Mouse (Mus musculus) embryonic facial prominence, embryonic 13.5 days (tissue): ENCODE measurements at regions not wholly inside any gene's neighbourhood (a gene's known extent, or its start where the extent isn't known, plus 50 kb on each side); places are given as distances from the start of the nearest gene placed in this dataset.
"Not testable (repeated sequence)": the region's sequence is repeated elsewhere in the genome, so short reads cannot be mapped to it uniquely, and the experiment has no call there.

Experiments used
- ATAC-seq: fragments of 200-750 bp; cut with Nextera tagmentation; 2 replicates; pipeline ENCODE4 v1.8.0; 2017; ENCODE audit warnings: low read depth; ENCODE audit not compliant: insufficient number of reproducible peaks, insufficient read depth, low FRiP score, low TSS enrichment
- H3K27ac ChIP-seq: fragments of 300-500 bp; sonication (generic); 2 replicates; pipeline ENCODE4 v1.5.1; 2015; ENCODE audit warnings: moderate library complexity, mild to moderate bottlenecking, inconsistent platforms
- H3K27me3 ChIP-seq: fragments of 300-500 bp; sonication (generic); 2 replicates; pipeline ENCODE4 v1.6.1; 2015; ENCODE audit warnings: mild to moderate bottlenecking, inconsistent platforms
- H3K36me3 ChIP-seq: fragments of 300-500 bp; sonication (generic); 2 replicates; pipeline ENCODE4 v1.6.1; 2015; ENCODE audit warnings: mild to moderate bottlenecking, inconsistent platforms
- H3K4me1 ChIP-seq: fragments of 300-500 bp; sonication (generic); 2 replicates; pipeline ENCODE4 v1.6.1; 2015; ENCODE audit warnings: inconsistent platforms
- H3K4me2 ChIP-seq: fragments of 300-500 bp; sonication (generic); 2 replicates; pipeline ENCODE4 v1.6.1; 2015; ENCODE audit warnings: moderate library complexity, mild to moderate bottlenecking, inconsistent platforms
- H3K4me3 ChIP-seq: fragments of 300-500 bp; sonication (generic); 2 replicates; pipeline ENCODE4 v1.5.1; 2015; ENCODE audit warnings: mild to moderate bottlenecking, inconsistent platforms
- H3K9ac ChIP-seq: fragments of 300-500 bp; sonication (generic); 2 replicates; pipeline ENCODE4 v1.6.1; 2015; ENCODE audit warnings: mild to moderate bottlenecking, inconsistent platforms
- H3K9me3 ChIP-seq: fragments of 300-500 bp; sonication (generic); 2 replicates; pipeline ENCODE4 v1.6.1; 2016; ENCODE audit warnings: inconsistent platforms
- WGBS: fragments of 180-500 bp; shearing (Covaris S2); methylation state at CpG from one replicate; pipeline ENCODE4 v1.1.7; 2015; ENCODE audit warnings: mixed read lengths; 5-methylcytosine and 5-hydroxymethylcytosine counted together

GRCm38 (mm10) chr3:39830488-39831056 lies 700.5 kb upstream of the Intu start:
- Histone ChIP-seq H3K4me1 (no peaks in the 10 kb centered on the region; the same call in 1 of the 2 replicates), H3K4me2 (no peak overlapping the region), H3K36me3 (no peaks in the 10 kb centered on the region), H3K4me3 (no peak overlapping the region), H3K27me3 (0 out of 2 replicates have a peak, but pooled peaks cover 2% of the 10 kb centered on the region), H3K27ac (no peak overlapping the region), H3K9ac (no peak overlapping the region), H3K9me3 (no peaks in the 10 kb centered on the region)
- 86% methylated on average over 8 of the region's 8 CpGs for WGBS
- ATAC-seq, result no peak

GRCm38 (mm10) chr3:39838377-39839145 lies 692.5 kb upstream of the Intu start:
- ATAC-seq, result no peak
- H3K36me3 ChIP-seq, result no peaks in the 10 kb centered on the region
- WGBS, result 51% methylated on average over 6 of the region's 6 CpGs

GRCm38 (mm10) chr3:39840946-39841345 lies 690.1 kb upstream of the Intu start:
- Histone ChIP-seq H3K27me3 (no peaks in the 10 kb centered on the region), H3K4me3 (no peak overlapping the region), H3K27ac (no peak overlapping the region), H3K4me2 (no peak overlapping the region), H3K36me3 (no peaks in the 10 kb centered on the region), H3K9ac (no peak overlapping the region), H3K9me3 (no peaks in the 10 kb centered on the region), H3K4me1 (peaks cover 7% of the 10 kb centered on the region; the same call in 1 of the 2 replicates)
- WGBS, result 83% methylated on average over 5 of the region's 5 CpGs
- no peak for ATAC-seq

More at GRCm38 (mm10) chr3:39838377-39839145, 692.5 kb upstream of the Intu start:
- Histone ChIP-seq H3K4me2 (no peak overlapping the region), H3K27ac (0 out of 2 replicates have a peak overlapping the region, but pooled peaks have one; percentile 11), H3K27me3 (no peaks in the 10 kb centered on the region), H3K9me3 (no peaks in the 10 kb centered on the region), H3K4me1 (peaks cover 7% of the 10 kb centered on the region), H3K9ac (no peak overlapping the region), H3K4me3 (no peak overlapping the region)

- H3K36me3 ChIP-seq, result no peaks in the 10 kb centered on the region
- H3K9ac ChIP-seq, result no peak overlapping the region
- no peaks in the 10 kb centered on the region for H3K4me1 ChIP-seq
- no peak overlapping the region for H3K4me2 ChIP-seq
- no peak overlapping the region for H3K27ac ChIP-seq
- H3K9me3 ChIP-seq, result no peaks in the 10 kb centered on the region
- no peaks in the 10 kb centered on the region for H3K27me3 ChIP-seq
- ATAC-seq, result no peak
- WGBS, result 85% methylated on average over 2 of the region's 2 CpGs
- no peak overlapping the region for H3K4me3 ChIP-seq
These were observed 686.0 kb upstream of the Intu start for GRCm38 (mm10) chr3:39845123-39845522.

- no peak for ATAC-seq
- no peaks in the 10 kb centered on the region for H3K36me3 ChIP-seq
- H3K4me2 ChIP-seq, result no peak overlapping the region
- H3K4me3 ChIP-seq, result no peak overlapping the region
- no peak overlapping the region for H3K27ac ChIP-seq
- whole genome bisulfite sequencing, result 71% methylated on average over 6 of the region's 6 CpGs
- no peaks in the 10 kb centered on the region for H3K4me1 ChIP-seq
- H3K9ac ChIP-seq, result no peak overlapping the region
- no peaks in the 10 kb centered on the region for H3K27me3 ChIP-seq
- no peaks in the 10 kb centered on the region for H3K9me3 ChIP-seq
These were observed 682.3 kb upstream of the Intu start for GRCm38 (mm10) chr3:39848829-39849228.

GRCm38 (mm10) chr3:39857214-39857839 lies 673.8 kb upstream of the Intu start:
- Histone ChIP-seq H3K4me2 (no peak overlapping the region), H3K9me3 (no peaks in the 10 kb centered on the region), H3K36me3 (no peaks in the 10 kb centered on the region), H3K4me3 (no peak overlapping the region), H3K27ac (no peak overlapping the region), H3K9ac (no peak overlapping the region), H3K4me1 (no peaks in the 10 kb centered on the region), H3K27me3 (no peaks in the 10 kb centered on the region)
- ATAC-seq, result no peak
- 91% methylated on average over 9 of the region's 9 CpGs for WGBS

GRCm38 (mm10) chr3:39876046-39876445 lies 655.0 kb upstream of the Intu start:
- H3K9ac ChIP-seq, H3K4me2 ChIP-seq, H3K36me3 ChIP-seq, H3K27ac ChIP-seq, H3K27me3 ChIP-seq, H3K9me3 ChIP-seq, H3K4me1 ChIP-seq, ATAC-seq, H3K4me3 ChIP-seq: not testable (repeated sequence)
- WGBS, result 60% methylated on average over 1 of the region's 1 CpGs

- 37% methylated on average over 4 of the region's 4 CpGs for WGBS
- Histone ChIP-seq H3K4me2 (no peak overlapping the region), H3K36me3 (no peaks in the 10 kb centered on the region), H3K4me3 (no peak overlapping the region), H3K27ac (no peak overlapping the region), H3K9ac (no peak overlapping the region), H3K27me3 (no peaks in the 10 kb centered on the region), H3K9me3 (no peaks in the 10 kb centered on the region), H3K4me1 (peaks cover 6% of the 10 kb centered on the region; the same call in 1 of the 2 replicates)
- ATAC-seq, result no peak
These were observed 646.7 kb upstream of the Intu start for GRCm38 (mm10) chr3:39884370-39884769.

GRCm38 (mm10) chr3:39888376-39888775 lies 642.7 kb upstream of the Intu start:
- Histone ChIP-seq H3K9ac (no peak overlapping the region), H3K27me3 (no peaks in the 10 kb centered on the region), H3K27ac (no peak overlapping the region), H3K9me3 (no peaks in the 10 kb centered on the region), H3K4me2 (no peak overlapping the region), H3K4me3 (no peak overlapping the region), H3K4me1 (peaks cover 9% of the 10 kb centered on the region; the same call in 1 of the 2 replicates), H3K36me3 (no peaks in the 10 kb centered on the region)
- ATAC-seq, result no peak
- WGBS, result 84% methylated on average over 5 of the region's 5 CpGs

GRCm38 (mm10) chr3:39889222-39889621 lies 641.9 kb upstream of the Intu start:
- no peaks in the 10 kb centered on the region for H3K36me3 ChIP-seq
- ATAC-seq, result no peak
- no peak overlapping the region for H3K9ac ChIP-seq
- no peaks in the 10 kb centered on the region for H3K9me3 ChIP-seq
- H3K4me2 ChIP-seq, result no peak overlapping the region
- H3K27me3 ChIP-seq, result no peaks in the 10 kb centered on the region
- 91% methylated on average over 2 of the region's 2 CpGs for WGBS
- peaks cover 9% of the 10 kb centered on the region; the same call in 1 of the 2 replicates for H3K4me1 ChIP-seq
- no peak overlapping the region for H3K4me3 ChIP-seq
- H3K27ac ChIP-seq, result no peak overlapping the region

GRCm38 (mm10) chr3:39898961-39899360 lies 632.1 kb upstream of the Intu start:
- no peak overlapping the region for H3K27ac ChIP-seq
- 39% methylated on average over 5 of the region's 5 CpGs for WGBS
- H3K9me3 ChIP-seq, result no peaks in the 10 kb centered on the region
- no peak for ATAC-seq
- H3K27me3 ChIP-seq, result no peaks in the 10 kb centered on the region
- H3K9ac ChIP-seq, result no peak overlapping the region
- H3K36me3 ChIP-seq, result no peaks in the 10 kb centered on the region
- H3K4me2 ChIP-seq, result no peak overlapping the region
- H3K4me3 ChIP-seq, result no peak overlapping the region
- 0 out of 2 replicates have a peak, but pooled peaks cover 2% of the 10 kb centered on the region for H3K4me1 ChIP-seq

GRCm38 (mm10) chr3:39900207-39900606 lies 630.9 kb upstream of the Intu start:
- Histone ChIP-seq H3K9me3 (no peaks in the 10 kb centered on the region), H3K27ac (no peak overlapping the region), H3K36me3 (no peaks in the 10 kb centered on the region), H3K27me3 (no peaks in the 10 kb centered on the region), H3K4me3 (no peak overlapping the region), H3K4me2 (no peak overlapping the region), H3K4me1 (0 out of 2 replicates have a peak, but pooled peaks cover 12% of the 10 kb centered on the region), H3K9ac (no peak overlapping the region)
- WGBS, result 54% methylated on average over 2 of the region's 2 CpGs
- ATAC-seq, result no peak
